Mouse (Mus musculus) gastrocnemius, postnatal 10 days (tissue): ENCODE measurements around the gene Gm20716. TPM values are rescaled to one million over a fixed set of nuclear protein-coding genes. Genes with fewer than 3 reads are reported as not detected.
"Not testable (repeated sequence)": the region's sequence is repeated elsewhere in the genome, so short reads cannot be mapped to it uniquely, and the experiment has no call there.

ENCODE experiments used
- DNase-seq: peaks from one replicate; pipeline ENCODE4 v3.0.0; 2021; ENCODE audit warnings: mixed read lengths
- microRNA-seq, 2 experiments: library from miRNA; unstranded; fragments of <30 nt; microRNA quantifications; one replicate each; pipeline ENCODE4 v1.2.0; 2021
- total RNA-seq, 2 experiments: library from RNA; stranded (reverse); gene quantifications; 2 replicates each; pipeline ENCODE4 v1.2.3; 2021

Gene Gm20716
- total RNA-seq, 2 experiments from 2014 or later = 14.6 to 19.5 TPM

- no peak for DNase-seq
Measured at GRCm38 (mm10) chr2:168166750-168167460, 63.3 kb downstream of the Gm20716 start.

- no peak for DNase-seq
Measured at GRCm38 (mm10) chr2:168161978-168162377, 68.2 kb downstream of the Gm20716 start.

DNA sequence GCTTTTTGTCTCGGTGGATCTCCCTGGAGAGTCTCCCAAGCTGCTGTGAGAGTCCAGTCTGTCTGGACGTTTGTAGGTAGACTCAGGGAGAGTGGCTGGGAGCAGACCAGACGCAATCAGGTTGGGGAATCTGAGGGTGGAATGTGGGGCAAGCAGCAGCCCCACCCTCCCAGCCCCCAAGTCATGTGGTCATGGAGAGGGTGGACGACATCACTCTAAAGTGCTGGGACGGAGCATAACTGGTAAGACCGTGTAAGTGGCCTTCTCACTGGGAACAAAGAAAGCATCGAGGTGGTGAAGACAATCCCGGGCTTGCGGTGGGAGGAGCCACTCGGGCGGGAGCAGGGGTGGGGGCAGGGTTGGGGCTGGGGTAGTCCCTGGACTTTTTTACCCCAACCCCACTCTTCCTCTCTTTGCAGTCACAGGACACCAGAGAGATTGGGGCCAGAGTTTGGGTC lies 68.6 kb downstream of the Gm20716 start:
- no peak for DNase-seq

- no peak for DNase-seq
Measured at GRCm38 (mm10) chr2:168160370-168160930, 69.7 kb downstream of the Gm20716 start.

GRCm38 (mm10) chr2:168158911-168159711 lies 71.1 kb downstream of the Gm20716 start:
- DNase-seq = no peak

GRCm38 (mm10) chr2:168157974-168158373 lies 72.2 kb downstream of the Gm20716 start:
- DNase-seq = not testable (repeated sequence)

- no peak for DNase-seq
Measured at GRCm38 (mm10) chr2:168156361-168156760, 73.8 kb downstream of the Gm20716 start.

DNA sequence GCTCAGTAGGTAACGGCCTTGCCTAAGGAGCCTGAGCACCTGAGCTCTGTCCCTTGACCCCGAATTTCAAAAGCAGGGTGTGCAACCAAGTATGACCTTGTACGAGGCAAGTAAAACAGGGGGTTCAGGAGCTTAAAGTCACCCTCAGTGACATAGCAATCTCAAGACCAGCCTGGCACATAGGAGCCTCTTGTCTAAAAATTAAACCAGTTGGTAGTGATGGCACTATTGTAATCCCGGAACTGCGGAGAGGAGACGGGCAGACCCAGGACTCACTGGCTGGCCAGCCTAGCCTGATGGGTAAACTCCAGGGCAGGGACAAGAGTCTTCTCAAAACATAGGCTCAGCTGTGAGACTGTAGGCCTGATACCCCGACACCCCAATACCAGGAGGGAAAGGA lies 74.5 kb downstream of the Gm20716 start:
- DNase-seq = no peak

DNA sequence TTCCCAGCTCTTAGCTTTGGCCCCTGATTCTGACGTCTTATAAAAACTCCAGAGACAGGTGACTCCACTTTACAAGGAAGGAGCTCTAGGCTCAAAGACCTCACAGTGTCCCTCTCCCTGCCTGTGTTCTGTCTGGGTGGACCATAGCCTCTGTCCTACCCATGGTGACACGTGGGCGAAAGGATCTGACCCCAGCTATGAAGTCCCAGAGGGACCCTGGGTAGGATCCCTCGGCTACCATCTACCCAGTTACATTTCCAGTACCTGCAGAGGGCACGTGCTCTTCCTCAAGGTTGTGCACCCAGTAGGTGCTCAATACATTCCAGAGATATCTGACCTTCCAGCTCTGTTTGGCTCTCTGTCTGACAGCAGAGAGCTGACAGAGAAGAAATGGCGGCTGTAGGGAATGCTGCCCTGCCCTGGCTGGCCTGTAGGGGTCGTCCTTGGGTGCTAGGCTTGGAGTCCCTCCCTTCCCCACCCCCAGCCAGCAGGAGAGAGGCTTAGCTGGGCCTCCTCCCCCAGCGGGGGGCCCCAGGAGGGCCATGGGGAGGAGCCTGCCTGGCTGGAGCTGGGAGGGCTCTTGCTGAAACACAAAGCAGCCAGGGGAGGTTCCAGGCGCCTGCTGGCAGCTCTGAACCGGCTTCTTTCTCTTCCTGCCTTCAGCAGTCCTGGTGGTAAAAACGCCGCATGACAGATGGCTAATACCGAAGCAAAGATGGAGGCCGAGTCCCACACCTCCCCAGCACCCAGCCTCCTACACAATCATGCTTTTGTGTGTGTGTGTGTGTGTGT lies 75.9 kb downstream of the Gm20716 start:
- peak; percentile 79 for DNase-seq

- DNase-seq = no peak
Measured at GRCm38 (mm10) chr2:168149241-168149640, 80.9 kb downstream of the Gm20716 start.

DNA sequence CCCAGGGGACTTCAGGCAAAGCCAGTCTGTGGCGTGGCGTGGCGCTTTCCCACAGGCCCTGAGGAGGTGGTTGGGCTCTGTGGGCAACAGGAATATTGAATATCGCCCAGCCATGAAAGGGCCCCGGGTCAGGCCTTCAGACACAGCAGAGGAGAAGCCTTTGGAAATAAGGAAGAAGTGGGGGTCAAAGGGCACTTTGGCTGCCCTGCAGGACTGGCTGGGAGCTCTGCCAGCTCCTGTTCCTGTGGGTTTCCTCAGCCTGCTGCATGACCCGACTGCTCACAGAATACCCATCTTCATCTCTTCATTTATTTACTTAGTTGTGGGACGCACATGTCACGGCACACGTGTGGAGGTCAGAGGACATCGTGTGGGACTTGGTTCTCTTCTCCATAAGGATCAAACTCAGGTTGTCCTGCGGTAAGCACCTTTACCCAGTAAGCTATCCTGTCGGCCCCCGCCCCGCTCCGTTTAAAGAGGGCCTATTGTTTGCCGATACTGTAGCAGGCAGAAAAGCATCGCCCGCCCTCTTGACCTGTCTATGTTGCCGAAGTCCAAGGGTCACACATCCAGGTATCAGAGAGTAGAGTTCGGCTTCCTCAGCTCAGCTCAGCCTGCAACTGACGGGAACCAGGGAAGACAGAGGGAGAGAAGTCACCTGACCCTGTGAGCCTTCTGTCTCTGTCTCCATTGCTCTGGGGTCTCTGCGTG lies 82.3 kb downstream of the Gm20716 start:
- no peak for DNase-seq

DNA sequence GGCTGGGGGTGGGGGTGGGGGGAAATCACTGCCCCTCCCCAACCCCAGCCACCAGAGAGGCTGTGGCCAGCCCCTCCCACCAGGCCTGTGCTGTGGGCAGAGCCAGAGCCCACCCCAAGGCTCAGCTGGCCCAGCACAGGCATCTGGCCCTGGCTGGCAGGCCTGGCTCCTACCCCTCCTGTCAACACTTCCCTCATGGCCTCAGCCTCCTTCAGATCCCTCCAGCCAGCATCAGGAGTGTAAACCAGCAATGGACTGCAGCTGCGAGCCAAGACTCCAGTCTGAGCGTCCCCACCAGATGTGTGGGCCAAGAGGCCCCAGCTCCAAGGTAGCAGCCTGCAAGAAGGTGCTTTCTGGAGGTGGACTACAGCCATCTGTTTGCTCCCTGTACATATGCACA lies 84.7 kb downstream of the Gm20716 start:
- no peak for DNase-seq

DNA sequence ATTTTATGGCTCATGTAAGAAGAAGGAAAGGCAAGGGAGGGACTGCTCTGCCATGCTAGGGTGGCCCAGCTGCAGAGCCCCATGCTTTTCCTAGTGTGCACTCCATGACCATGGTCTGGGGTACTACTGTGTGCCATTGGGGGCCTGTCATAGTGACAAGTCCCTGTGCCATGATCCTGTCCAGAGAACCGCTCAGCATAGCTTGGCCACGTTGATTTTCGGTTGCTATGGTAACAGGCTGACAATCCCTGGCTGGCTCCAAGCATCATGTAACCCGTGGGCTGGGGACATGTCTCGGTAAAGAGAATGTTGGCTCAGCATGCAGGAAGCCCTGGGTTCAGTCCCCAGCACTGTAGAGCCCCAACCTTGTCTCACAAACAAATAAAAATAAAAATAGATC lies 86.4 kb downstream of the Gm20716 start:
- DNase-seq = no peak

- no peak for DNase-seq
Measured at GRCm38 (mm10) chr2:168137161-168137560, 93.0 kb downstream of the Gm20716 start.

Small RNAs within 50 kb of the gene (microRNA-seq; reads per million reads assigned to microRNA genes)
- 0 reads per million in 2 experiments for gene Gm24561

Other genes starting within 250 kb of the Gm20716 start
- 1 to 10 TPM; 3.5 to 5.8 TPM for gene Ripor3, start 219.7 kb downstream of the Gm20716 start, total RNA-seq
- gene Pard6b, start 149.4 kb downstream of the Gm20716 start, total RNA-seq = under 1 TPM; 0.85 to 0.93 TPM
- gene Adnp, start 23.3 kb downstream of the Gm20716 start, total RNA-seq = 10 to 100 TPM; 28.4 to 33.5 TPM
- 10 to 100 TPM; 49.7 to 54.9 TPM for gene Dpm1, start 227 bp upstream of the Gm20716 start, total RNA-seq
- 1 to 10 TPM; 3.5 to 4.3 TPM for gene Mocs3, start 258 bp upstream of the Gm20716 start, total RNA-seq
- gene Kcng1, start 51.4 kb upstream of the Gm20716 start, total RNA-seq = under 1 TPM; 0.23 to 0.35 TPM